Mouse (Mus musculus) embryonic facial prominence, embryonic 13.5 days (tissue): ENCODE measurements around the gene Hcfc1r1. TPM values are rescaled to one million over a fixed set of nuclear protein-coding genes. Genes with fewer than 3 reads are reported as not detected.

ENCODE experiments used
- ATAC-seq: fragments of 200-750 bp; cut with Nextera tagmentation; 2 replicates; pipeline ENCODE4 v1.8.0; 2017; ENCODE audit warnings: low read depth; ENCODE audit not compliant: insufficient number of reproducible peaks, insufficient read depth, low FRiP score, low TSS enrichment
- H3K27ac ChIP-seq: fragments of 300-500 bp; sonication (generic); 2 replicates; pipeline ENCODE4 v1.5.1; 2015; ENCODE audit warnings: moderate library complexity, mild to moderate bottlenecking, inconsistent platforms
- H3K27me3 ChIP-seq: fragments of 300-500 bp; sonication (generic); 2 replicates; pipeline ENCODE4 v1.6.1; 2015; ENCODE audit warnings: mild to moderate bottlenecking, inconsistent platforms
- H3K36me3 ChIP-seq: fragments of 300-500 bp; sonication (generic); 2 replicates; pipeline ENCODE4 v1.6.1; 2015; ENCODE audit warnings: mild to moderate bottlenecking, inconsistent platforms
- H3K4me1 ChIP-seq: fragments of 300-500 bp; sonication (generic); 2 replicates; pipeline ENCODE4 v1.6.1; 2015; ENCODE audit warnings: inconsistent platforms
- H3K4me2 ChIP-seq: fragments of 300-500 bp; sonication (generic); 2 replicates; pipeline ENCODE4 v1.6.1; 2015; ENCODE audit warnings: moderate library complexity, mild to moderate bottlenecking, inconsistent platforms
- H3K4me3 ChIP-seq: fragments of 300-500 bp; sonication (generic); 2 replicates; pipeline ENCODE4 v1.5.1; 2015; ENCODE audit warnings: mild to moderate bottlenecking, inconsistent platforms
- H3K9ac ChIP-seq: fragments of 300-500 bp; sonication (generic); 2 replicates; pipeline ENCODE4 v1.6.1; 2015; ENCODE audit warnings: mild to moderate bottlenecking, inconsistent platforms
- H3K9me3 ChIP-seq: fragments of 300-500 bp; sonication (generic); 2 replicates; pipeline ENCODE4 v1.6.1; 2016; ENCODE audit warnings: inconsistent platforms
- WGBS: fragments of 180-500 bp; shearing (Covaris S2); methylation state at CpG from one replicate; pipeline ENCODE4 v1.1.7; 2015; ENCODE audit warnings: mixed read lengths; 5-methylcytosine and 5-hydroxymethylcytosine counted together
- polyA plus RNA-seq: library from polyadenylated mRNA; unstranded; fragments of >200 nt; fragmentation: Nextera tagmentation; extraction: Ambion mirVana; gene quantifications from 2 replicates; pipeline ENCODE4 v1.2.1, GENCODE M21; 2015

Gene Hcfc1r1
- polyA plus RNA-seq, 1 experiment from 2014 or later = 79.4 TPM

DNA sequence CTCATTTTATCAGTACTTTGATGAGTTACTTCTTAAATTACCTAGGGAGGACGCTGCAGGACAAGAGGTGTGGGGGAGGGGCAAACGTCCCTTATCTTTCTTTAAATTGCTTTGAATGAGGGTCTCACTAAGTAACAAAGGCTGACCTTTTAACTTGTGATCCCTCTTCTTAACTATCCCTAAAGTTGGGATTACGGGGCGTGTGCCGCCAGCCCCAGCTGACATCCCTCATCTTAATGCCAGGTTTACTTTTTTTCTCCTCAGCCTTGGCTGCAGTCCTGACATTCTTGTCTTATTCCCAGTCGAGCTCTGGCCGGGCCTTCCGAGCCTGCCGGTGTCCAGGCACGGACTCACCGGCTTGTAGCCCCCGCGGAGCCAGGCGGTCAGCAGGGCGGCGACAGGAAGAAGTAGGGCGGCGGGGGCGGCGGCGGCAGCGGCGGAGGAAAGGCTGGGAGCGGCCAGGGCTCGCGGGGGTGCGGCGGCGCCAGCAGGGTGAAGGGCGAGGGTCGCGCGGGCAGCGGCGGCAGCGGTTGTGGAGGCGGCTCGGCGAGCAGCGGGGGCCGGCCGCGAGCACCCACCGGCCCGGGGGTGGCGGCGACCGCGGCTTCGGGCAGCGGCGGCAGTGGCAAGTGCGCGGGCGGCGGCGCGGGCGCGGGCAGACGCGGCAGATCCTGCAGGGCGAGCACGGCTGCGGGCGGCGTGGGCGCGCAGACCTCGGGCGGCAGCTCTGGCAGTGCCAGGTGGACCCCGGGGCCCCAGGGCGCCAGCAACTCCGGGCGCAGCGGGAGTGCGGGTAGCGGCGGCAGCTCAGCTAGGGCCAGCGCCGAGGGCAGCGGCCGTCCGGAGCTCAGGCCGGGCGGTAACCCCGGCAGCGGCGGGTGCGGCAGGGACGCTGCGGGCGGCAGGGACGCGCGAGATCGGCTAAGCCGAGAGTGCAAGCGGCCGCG lies 26.0 kb downstream of the Hcfc1r1 start:
- Histone ChIP-seq H3K9me3 (no peaks in the 10 kb centered on the region), H3K36me3 (no peaks in the 10 kb centered on the region), H3K9ac (peak overlapping the region; percentile 68), H3K27ac (no peak overlapping the region), H3K27me3 (peaks cover 55% of the 10 kb centered on the region), H3K4me2 (peak overlapping the region; percentile 100), H3K4me3 (peak overlapping the region; percentile 72), H3K4me1 (peaks cover 7% of the 10 kb centered on the region; the same call in 1 of the 2 replicates)
- ATAC-seq = no peak
- under 1% methylated on average over 100 of the region's 101 CpGs for WGBS

DNA sequence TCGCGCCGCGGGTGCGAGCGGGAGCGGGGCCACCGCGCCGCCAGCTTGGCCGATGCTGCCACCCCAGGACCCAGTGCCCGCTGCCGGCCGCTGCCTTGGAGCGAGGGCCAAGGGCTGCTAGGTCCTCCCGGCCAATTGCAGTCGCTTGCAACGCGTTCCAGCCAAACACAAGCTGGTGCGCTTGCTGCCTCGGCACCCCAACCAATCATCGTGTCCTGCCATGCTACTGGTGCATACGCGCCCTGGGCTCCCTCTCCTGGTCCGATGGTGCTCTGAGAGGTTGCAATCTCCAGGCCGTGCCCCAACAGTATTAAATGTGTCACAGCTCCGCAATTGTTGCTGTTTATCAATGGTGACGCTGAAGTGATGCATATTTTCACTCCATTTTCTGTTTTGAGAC lies 26.7 kb downstream of the Hcfc1r1 start:
- no peaks in the 10 kb centered on the region for H3K9me3 ChIP-seq
- peaks cover 55% of the 10 kb centered on the region for H3K27me3 ChIP-seq
- H3K4me3 ChIP-seq = peak overlapping the region; percentile 72
- H3K9ac ChIP-seq = peak overlapping the region; percentile 68
- ATAC-seq = peak; percentile 88
- peak overlapping the region; percentile 100 for H3K4me2 ChIP-seq
- H3K4me1 ChIP-seq = peaks cover 13% of the 10 kb centered on the region
- under 1% methylated on average over 21 of the region's 28 CpGs for WGBS
- no peaks in the 10 kb centered on the region for H3K36me3 ChIP-seq
- no peak overlapping the region for H3K27ac ChIP-seq

GRCm38 (mm10) chr17:23703301-23703700 lies 29.9 kb downstream of the Hcfc1r1 start:
- Histone ChIP-seq H3K4me3 (no peak overlapping the region), H3K36me3 (no peaks in the 10 kb centered on the region), H3K9ac (no peak overlapping the region), H3K9me3 (no peaks in the 10 kb centered on the region), H3K27ac (no peak overlapping the region), H3K27me3 (peaks cover 47% of the 10 kb centered on the region), H3K4me1 (peaks cover 21% of the 10 kb centered on the region), H3K4me2 (no peak overlapping the region)
- 86% methylated on average over 9 of the region's 9 CpGs for WGBS
- ATAC-seq = no peak

- Histone ChIP-seq H3K27ac (no peak overlapping the region), H3K9ac (no peak overlapping the region), H3K4me3 (no peak overlapping the region), H3K9me3 (no peaks in the 10 kb centered on the region), H3K36me3 (no peaks in the 10 kb centered on the region), H3K4me2 (no peak overlapping the region), H3K4me1 (peaks cover 14% of the 10 kb centered on the region), H3K27me3 (peaks cover 33% of the 10 kb centered on the region)
- WGBS = 21% methylated on average over 7 of the region's 7 CpGs
- no peak for ATAC-seq
Measured at GRCm38 (mm10) chr17:23704741-23705140, 31.3 kb downstream of the Hcfc1r1 start.

DNA sequence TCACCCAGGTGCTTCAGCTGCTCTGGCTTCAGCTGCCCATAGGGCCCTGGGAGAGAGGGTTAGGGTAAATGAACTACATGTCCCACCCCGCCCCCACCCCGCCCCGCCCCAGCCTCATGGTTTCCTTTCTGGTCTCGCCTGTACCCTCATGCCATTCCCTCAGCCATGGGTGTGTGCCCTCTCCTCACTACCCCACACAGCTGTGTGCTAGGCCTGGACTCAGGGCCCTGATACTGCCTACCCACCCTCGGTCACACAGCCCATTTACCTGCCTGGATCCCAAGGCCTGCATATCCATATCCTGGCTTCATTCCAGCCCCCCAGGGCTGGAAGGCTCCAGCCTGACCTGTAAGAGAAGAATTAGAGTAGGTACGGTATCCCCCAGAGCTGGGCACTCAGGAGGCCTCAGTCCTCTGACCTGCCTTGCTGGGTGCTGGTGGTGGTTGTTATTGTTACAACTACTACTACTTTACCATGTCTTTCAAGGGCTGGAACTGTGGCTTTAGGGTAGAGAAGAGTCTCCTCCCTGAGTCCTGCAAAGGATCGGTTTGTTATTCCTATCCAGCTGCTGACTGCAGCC lies 32.2 kb downstream of the Hcfc1r1 start:
- Histone ChIP-seq H3K4me2 (no peak overlapping the region), H3K9me3 (no peaks in the 10 kb centered on the region), H3K27me3 (peaks cover 24% of the 10 kb centered on the region), H3K9ac (no peak overlapping the region), H3K36me3 (no peaks in the 10 kb centered on the region), H3K4me3 (no peak overlapping the region), H3K27ac (no peak overlapping the region), H3K4me1 (peaks cover 14% of the 10 kb centered on the region)
- ATAC-seq = no peak
- WGBS = 70% methylated on average over 7 of the region's 7 CpGs

DNA sequence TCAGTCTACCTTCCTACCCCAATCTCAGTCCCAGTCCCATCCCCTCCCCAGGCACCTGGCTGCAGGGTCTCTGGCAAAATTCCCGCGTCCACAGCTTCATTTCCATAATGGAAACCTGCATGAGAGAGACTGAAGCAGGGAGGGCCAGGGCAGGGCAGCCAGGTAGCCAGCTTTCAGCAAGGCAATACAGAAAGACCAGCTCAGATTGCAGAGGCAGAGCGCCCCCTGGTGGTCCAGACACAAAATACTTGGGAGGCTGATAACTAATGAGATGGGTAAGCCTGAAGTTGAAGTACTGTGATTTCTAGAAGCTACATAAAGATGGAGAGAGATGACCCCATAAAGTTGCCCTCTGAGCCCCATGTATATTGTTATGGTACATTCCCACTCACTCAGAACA lies 32.8 kb downstream of the Hcfc1r1 start:
- peaks cover 14% of the 10 kb centered on the region for H3K4me1 ChIP-seq
- no peak for ATAC-seq
- H3K4me3 ChIP-seq = no peak overlapping the region
- no peak overlapping the region for H3K9ac ChIP-seq
- peaks cover 18% of the 10 kb centered on the region for H3K27me3 ChIP-seq
- H3K9me3 ChIP-seq = no peaks in the 10 kb centered on the region
- WGBS = 2% methylated on average over 3 of the region's 3 CpGs
- H3K4me2 ChIP-seq = no peak overlapping the region
- no peaks in the 10 kb centered on the region for H3K36me3 ChIP-seq
- H3K27ac ChIP-seq = no peak overlapping the region

- H3K27me3 ChIP-seq = 0 out of 2 replicates have a peak, but pooled peaks cover 3% of the 10 kb centered on the region
- no peaks in the 10 kb centered on the region for H3K36me3 ChIP-seq
- WGBS = 53% methylated on average over 2 of the region's 2 CpGs
Measured at GRCm38 (mm10) chr17:23717003-23717402, 43.6 kb downstream of the Hcfc1r1 start.

DNA sequence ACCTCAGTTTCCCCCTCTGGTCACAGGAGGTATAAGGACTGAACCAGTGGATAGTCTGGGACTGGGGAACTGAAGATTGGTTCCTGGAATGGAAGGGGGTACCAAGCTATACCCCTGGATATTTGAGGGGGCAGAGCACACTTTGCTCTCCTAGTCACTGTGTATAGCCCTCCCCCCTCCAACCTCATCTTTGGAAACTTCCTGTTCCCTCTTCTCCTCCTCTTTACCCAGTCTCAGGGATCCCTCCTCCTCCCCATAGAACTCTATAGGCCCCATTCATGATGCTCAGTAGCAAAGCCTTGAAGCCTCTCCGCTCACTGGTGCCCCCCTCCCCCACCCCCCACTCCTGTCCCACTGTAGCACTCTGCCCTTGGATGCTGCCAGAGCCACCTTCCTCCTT lies 46.1 kb downstream of the Hcfc1r1 start:
- no peak; the same call in 1 of the 2 replicates for ATAC-seq
- 6% methylated on average over 1 of the region's 1 CpGs for WGBS
- Histone ChIP-seq H3K4me2 (no peak overlapping the region), H3K27ac (no peak overlapping the region), H3K27me3 (0 out of 2 replicates have a peak, but pooled peaks cover 3% of the 10 kb centered on the region), H3K9me3 (no peaks in the 10 kb centered on the region), H3K4me3 (no peak overlapping the region), H3K4me1 (no peaks in the 10 kb centered on the region), H3K9ac (no peak overlapping the region), H3K36me3 (no peaks in the 10 kb centered on the region)

More at GRCm38 (mm10) chr17:23717003-23717402, 43.6 kb downstream of the Hcfc1r1 start:
- Histone ChIP-seq H3K9ac (no peak overlapping the region), H3K4me3 (no peak overlapping the region), H3K4me2 (no peak overlapping the region), H3K9me3 (no peaks in the 10 kb centered on the region), H3K4me1 (no peaks in the 10 kb centered on the region), H3K27ac (no peak overlapping the region)
- no peak for ATAC-seq

GRCm38 (mm10) chr17:23721886-23722285 lies 48.5 kb downstream of the Hcfc1r1 start:
- H3K4me1 ChIP-seq = peaks cover 8% of the 10 kb centered on the region; the same call in 1 of the 2 replicates
- no peak overlapping the region for H3K27ac ChIP-seq
- no peaks in the 10 kb centered on the region for H3K36me3 ChIP-seq
- 69% methylated on average over 2 of the region's 2 CpGs for WGBS
- no peak for ATAC-seq
- 0 out of 2 replicates have a peak, but pooled peaks cover 3% of the 10 kb centered on the region for H3K27me3 ChIP-seq
- H3K4me2 ChIP-seq = no peak overlapping the region
- H3K9ac ChIP-seq = no peak overlapping the region
- H3K9me3 ChIP-seq = no peaks in the 10 kb centered on the region
- H3K4me3 ChIP-seq = no peak overlapping the region

DNA sequence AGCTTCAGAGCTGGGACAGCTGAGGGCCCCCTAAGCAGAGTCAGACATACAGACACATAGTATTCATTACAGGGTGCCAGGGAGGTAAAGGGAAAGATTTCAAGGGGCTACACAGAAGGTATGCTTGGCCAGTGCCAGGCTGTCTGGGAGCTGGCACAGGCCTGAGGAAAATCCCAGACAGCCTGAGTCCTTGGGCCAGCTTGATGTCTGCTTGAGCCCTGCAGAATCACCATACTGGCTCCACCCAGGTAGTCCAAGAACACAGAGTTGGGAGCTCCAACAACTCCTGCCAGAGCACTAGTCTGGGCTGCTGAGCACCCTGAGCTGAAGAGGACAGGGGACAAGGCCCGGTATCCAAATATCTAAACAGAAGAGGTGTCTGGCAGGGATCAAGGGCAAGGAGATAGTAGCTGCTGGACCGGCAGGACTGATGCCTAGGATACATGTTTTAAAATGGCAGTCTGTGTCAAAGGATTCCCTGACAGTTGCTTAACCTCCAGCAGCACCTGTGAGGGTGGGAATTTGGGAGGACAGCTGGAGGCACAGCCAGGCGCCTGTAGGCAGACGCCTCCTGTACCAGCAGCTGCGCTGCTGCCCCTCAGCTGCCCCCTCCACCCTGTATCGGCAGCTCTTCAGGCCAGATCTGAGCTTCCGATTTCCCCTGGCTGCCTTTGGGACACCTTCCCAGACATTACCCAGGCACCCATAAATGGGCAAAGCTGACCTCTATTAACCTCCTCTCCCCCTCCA lies 49.2 kb downstream of the Hcfc1r1 start, which contains the start of gene 1520401A03Rik:
1520401A03Rik (minus strand) TSS at position 408 of the 750 bp plus-strand sequence.
- Histone ChIP-seq H3K27me3 (0 out of 2 replicates have a peak, but pooled peaks cover 3% of the 10 kb centered on the region), H3K36me3 (no peaks in the 10 kb centered on the region), H3K27ac (no peak within 1 kb of the TSS), H3K9ac (no peak within 1 kb of the TSS), H3K4me1 (peaks cover 13% of the 10 kb centered on the region; the same call in 1 of the 2 replicates), H3K4me2 (no peak within 1 kb of the TSS), H3K4me3 (no peak within 1 kb of the TSS), H3K9me3 (no peaks in the 10 kb centered on the region)
- 73% methylated on average over 7 of the region's 7 CpGs for WGBS
- ATAC-seq = no peak
